Mouse (Mus musculus): ENCODE measurements around the gene Magt1. TPM values are rescaled to one million over a fixed set of nuclear protein-coding genes. Genes with fewer than 3 reads are reported as not detected.

Gene Magt1
- 36.5 TPM for total RNA-seq (2023)

DNA sequence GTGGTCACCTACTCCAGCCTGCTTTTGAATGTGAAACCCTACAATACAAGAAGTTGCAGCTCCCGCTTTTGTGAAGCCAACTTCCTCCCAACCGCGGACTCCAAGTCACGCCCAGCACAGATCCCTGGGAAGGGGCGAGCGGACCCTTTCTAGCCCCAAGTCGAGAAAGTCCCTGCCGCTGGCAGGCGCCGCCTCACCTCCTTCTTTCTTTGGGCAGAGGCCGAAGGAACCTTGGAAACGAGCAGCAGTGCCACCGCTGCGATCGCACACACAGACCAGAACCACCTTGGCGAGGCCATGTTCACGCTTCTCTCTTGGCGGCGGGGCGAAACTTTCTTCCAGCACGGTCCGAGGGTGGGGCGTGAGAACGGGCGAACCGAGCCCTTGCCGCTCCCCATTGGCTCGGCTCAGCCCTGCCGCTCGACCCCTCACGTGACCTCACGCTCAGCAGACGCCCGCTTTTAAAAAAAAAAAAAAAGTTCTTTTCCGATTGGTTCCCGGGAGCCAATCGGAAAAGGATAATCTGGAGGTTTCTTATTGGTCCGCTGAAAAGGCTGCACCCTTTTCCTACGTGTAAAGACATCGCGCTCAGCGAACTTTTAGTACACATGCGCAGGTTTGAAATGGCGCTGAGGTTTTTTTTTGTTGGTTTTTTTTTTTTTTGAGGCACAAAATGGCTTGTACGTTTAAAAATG is at the start of gene Magt1:
Magt1 (minus strand) TSS at position 442 of the 695 bp plus-strand sequence.

GRCm38 (mm10) chrX:106026418-106027342 is 15.0 kb upstream of the Magt1 start, which contains the start of gene Atp7a:
Gene Atp7a, plus strand, starts transcription at chrX:106027276.

DNA sequence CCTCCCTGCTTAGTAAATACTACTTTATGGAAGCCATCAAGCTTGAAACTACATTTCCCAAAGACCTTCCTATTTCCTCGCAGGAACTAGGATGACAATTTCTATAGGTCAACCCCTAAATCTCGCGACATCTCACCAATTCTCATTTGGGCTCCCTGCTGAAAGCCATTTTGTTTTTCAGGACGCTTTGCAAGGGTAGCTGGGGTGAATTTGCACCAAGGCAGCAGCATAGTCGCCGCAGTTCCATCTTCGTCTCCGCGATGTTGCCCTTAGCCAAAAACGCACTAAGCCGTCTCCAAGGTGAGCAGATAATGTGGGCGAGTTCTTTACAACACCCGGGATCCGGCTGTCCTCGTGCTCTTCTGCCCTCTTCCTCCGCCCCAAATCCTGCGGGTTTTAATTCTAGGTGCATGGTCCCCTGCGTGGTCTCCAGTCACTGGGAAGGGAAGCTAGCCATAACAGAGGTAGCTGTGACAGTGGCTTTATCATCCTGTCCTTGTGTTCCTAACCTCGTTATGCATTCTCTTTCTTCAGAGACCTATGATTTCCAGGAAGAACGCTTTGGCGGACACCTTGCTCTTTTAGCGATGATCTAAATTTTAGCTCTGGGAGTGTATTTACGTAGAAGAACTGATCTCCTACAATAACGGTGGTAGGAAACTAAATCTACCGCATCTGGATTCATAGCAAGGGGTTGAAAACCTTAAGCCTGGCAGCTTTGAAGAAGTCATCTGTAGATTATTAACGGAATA is 4.0 kb upstream of the Magt1 start, which contains the start of gene Cox7b:
Cox7b (plus strand) TSS at position 130 of the 752 bp plus-strand sequence.

GRCm38 (mm10) chrX:105928861-105929477 is 82.7 kb downstream of the Magt1 start, which contains the start of gene Atrx:
Gene Atrx, minus strand, starts transcription at chrX:105929403.

Other genes with a start within 250 kb of the Magt1 start
- not detected for gene Fgf16, start 247.6 kb downstream of the Magt1 start, total RNA-seq (2023)
- gene Atrx, start 82.5 kb downstream of the Magt1 start, total RNA-seq (2023) = 205 TPM
- 128 TPM for gene Cox7b, start 3.8 kb upstream of the Magt1 start, total RNA-seq (2023)
- 12.8 TPM for gene Atp7a, start 15.4 kb upstream of the Magt1 start, total RNA-seq (2023)
- 1.3 TPM for gene Tlr13, start 131.3 kb upstream of the Magt1 start, total RNA-seq (2023)
- gene Pgk1, start 175.2 kb upstream of the Magt1 start, total RNA-seq (2023) = 86.4 TPM
- 10.5 TPM for gene Taf9b, start 209.3 kb upstream of the Magt1 start, total RNA-seq (2023)
- not detected for gene Fnd3c2, start 243.5 kb upstream of the Magt1 start, total RNA-seq (2023)

Measured in CD8-positive naive resting alpha-beta T cell, adult 57 days (primary cell).